Mouse (Mus musculus) left cerebral cortex, adult 18-20 months (tissue): Measurements from ENCODE around the gene Mdga1. TPM values are rescaled to one million over a fixed set of nuclear protein-coding genes. Genes with fewer than 3 reads are reported as not detected.

ENCODE experiments used
- DNase-seq, 2 experiments: peaks; one replicate each; pipeline ENCODE4 v3.0.0; 2021 to 2022; ENCODE audit warnings: low spot score in 2 of 2, mixed read lengths in 1 of 2
- total RNA-seq, 2 experiments: library from RNA; stranded (reverse); gene quantifications; 2 replicates each; pipeline ENCODE4 v1.2.3; 2021

The Mdga1 gene
- total RNA-seq, 2 experiments from 2014 or later = 25.1 to 25.6 TPM

DNA sequence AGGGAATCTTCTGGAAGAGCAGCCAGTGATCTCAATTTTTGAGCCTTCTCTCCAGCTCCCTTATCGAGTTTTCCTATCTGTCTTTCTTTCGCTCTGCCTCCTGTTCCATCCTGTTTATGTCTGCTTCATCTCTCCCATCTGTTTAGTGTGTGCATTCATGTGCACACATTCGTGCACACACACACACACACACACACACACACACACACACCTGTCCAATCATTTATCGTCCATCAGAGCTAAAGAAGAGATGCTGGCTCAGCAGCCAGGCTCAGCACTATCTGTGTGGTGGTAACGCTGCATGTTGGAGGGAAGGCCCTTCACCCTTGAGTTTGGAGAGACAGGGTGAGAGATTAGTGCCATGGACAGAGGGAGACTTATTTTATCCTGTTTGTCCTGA, 13.3 kb upstream of the Mdga1 start:
- DNase-seq = no peak

- no peak for DNase-seq
Observed at GRCm38 (mm10) chr17:29981568-29981967, 11.7 kb upstream of the Mdga1 start.

- DNase-seq = no peak
Observed at GRCm38 (mm10) chr17:29979841-29980240, 10.0 kb upstream of the Mdga1 start.

DNA sequence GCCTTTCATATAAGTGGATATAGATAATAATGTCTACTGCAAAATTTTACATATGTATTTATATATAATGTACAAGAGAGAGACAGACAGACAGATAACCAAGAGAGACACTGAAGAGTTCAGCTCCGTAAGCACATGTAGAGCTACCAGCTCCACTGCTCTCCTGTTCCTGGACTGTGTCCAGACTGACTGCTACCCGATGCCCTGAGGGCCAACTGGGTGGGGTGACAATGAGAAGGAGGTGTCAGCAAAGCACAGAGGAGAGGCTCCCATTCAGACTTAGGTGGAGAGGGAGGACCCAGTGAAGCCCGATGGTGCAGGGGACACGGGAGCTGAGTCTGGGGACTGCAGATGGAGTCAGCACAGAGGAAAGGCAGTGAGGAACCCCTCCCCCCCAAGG, 9.1 kb upstream of the Mdga1 start:
- no peak for DNase-seq

DNA sequence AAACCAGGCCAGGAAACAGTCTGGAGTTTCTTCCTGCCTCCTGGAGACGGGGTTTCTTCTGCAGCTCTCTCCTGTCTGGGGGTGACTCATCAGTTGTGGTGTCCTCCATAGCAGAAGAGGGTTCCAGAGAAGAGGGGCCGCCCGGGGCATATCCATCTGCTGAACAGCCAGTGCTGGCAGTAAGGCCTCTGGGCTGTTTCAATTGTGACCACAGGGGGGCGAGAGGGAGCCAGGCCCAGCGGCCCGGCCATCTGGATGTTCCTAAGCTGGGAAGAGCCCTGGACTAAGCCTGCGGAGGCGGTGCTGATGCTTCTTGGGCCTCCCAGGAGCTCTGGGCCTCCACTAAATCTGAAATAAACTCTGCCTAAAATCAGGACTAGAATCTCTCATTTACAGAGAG, 5.8 kb upstream of the Mdga1 start:
- DNase-seq = peak; percentile 93

DNA sequence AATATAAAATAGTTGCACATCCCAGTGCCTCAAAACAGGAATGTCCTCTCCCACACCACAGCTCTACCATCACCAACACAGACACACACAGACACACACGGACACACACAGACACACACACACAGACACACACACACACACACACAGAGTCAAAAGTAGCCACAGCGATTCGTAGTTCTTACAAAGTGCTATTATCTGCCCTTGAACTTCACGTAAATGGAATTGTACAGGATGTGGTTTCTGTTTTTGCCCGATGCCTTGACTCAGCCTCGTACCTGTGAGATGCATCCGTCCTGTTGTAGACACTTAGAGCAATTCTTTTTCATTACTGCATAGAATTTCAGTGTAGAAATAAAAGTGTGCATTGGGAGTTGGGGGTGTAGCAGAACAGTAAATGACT, 3.3 kb upstream of the Mdga1 start:
- DNase-seq = no peak

GRCm38 (mm10) chr17:29971761-29972432, 2.0 kb upstream of the Mdga1 start:
- DNase-seq = no peak

DNA sequence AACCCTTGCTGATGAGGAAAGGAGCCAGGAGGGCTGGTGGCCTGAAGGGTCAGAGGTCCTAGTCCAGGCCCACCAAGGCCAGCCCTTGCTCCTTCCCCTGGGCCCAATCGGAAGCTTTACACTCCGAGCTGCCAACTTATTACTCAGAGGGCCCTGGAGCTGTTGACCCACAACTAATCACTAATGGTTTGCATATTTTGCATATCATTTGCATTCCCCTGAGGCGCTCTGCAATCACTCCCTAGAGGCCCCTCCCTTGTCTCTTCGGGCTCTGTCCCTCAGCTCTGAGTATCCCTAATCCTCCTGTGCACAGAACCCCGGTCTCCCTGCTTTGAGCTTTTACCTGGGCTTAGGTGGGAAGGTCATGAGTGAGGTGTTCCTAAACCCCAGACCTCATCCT, 4.4 kb downstream of the Mdga1 start:
- no peak for DNase-seq

DNA sequence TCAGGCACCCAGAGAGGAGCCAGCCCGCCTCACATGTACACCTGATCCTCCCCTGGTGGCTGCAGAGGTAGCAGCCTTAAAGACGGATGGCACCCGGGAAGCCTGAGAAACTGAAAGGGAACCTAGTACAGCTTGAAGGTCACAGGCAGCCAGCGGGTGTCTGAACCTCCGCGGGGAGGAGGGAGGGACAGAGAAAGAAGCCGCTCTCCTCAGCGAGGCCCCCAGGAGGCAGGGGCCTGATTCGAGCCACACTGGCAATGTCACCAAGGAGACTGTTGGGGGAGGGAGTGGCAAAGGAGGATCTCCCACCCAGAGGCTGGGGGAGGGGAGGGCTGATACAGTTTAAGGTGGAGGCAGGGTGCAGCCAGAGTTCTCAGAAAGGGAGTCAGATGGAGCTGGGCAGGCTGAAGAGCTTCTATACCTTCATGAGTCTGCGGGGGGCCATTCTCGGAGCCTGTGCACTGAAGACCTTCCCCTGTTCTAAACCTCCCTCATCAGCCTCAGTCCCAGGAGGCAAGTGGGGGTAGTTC, 6.1 kb downstream of the Mdga1 start:
- DNase-seq = no peak

DNA sequence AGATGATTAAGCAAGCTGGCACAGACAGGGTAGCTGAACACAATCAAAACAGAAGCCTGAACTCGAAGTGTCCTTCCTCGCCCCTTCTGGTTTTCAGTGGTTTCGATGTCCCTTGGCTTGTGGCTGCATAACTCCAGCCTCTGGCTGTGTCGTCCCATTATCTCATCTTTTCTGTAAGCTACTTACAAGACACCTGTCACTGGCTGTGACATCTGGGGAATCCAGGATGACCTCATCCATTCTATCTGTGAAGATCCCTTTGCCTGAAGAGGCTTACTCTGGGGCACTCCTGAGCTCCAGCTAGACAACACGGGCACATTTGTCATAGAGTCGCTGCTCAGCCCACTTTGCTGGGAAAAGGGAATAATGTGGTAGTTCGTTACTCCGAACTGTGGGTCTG, 14.0 kb downstream of the Mdga1 start:
- no peak for DNase-seq

DNA sequence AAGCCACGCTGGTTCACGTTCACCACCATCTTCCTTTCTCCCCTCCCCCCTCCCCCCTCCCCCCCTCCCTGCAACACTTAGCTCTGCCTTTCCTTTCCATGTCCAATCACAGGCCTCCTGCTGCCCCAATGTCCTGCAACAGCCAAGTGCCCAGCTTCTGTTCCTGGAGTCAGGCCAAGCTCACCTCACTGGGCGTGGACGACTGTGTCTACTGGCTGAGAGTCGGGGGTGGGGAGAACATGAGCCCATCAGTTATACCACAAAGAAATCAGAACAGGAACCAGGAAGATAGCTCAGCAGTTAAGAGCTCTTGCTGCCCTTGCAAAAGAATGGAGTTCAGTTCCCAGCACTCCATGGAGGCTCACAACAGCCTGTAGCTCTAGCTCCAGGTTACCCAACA, 15.6 kb downstream of the Mdga1 start:
- DNase-seq = no peak

GRCm38 (mm10) chr17:29951100-29951499, 18.8 kb downstream of the Mdga1 start:
- no peak for DNase-seq

DNA sequence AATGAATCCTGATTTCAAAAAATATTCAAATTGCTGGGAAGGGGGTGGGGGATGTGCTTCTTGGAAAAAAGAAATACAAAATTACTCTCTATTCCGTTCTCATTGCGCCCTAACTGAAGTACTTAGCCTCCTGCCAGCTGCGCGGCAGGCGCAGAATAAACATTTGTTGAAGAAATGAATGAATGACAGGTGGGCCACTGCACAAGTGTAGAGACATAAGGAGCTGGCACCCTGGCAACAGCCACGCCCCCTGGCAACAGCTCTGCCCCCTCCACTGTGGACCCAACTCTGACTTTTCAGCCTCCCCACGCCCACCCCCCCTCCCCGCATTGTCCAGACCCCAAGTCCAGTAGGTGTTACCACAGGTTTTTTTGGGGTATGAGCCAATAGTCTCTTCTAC, 19.3 kb downstream of the Mdga1 start:
- DNase-seq = no peak

GRCm38 (mm10) chr17:29947271-29947714, 22.6 kb downstream of the Mdga1 start:
- no peak for DNase-seq

GRCm38 (mm10) chr17:29944376-29944775, 25.5 kb downstream of the Mdga1 start:
- DNase-seq = no peak

GRCm38 (mm10) chr17:29939011-29939410, 30.9 kb downstream of the Mdga1 start:
- no peak for DNase-seq

- DNase-seq = no peak
Observed at GRCm38 (mm10) chr17:29937350-29937781, 32.5 kb downstream of the Mdga1 start.

GRCm38 (mm10) chr17:29934133-29934851, 35.6 kb downstream of the Mdga1 start:
- DNase-seq = no peak

DNA sequence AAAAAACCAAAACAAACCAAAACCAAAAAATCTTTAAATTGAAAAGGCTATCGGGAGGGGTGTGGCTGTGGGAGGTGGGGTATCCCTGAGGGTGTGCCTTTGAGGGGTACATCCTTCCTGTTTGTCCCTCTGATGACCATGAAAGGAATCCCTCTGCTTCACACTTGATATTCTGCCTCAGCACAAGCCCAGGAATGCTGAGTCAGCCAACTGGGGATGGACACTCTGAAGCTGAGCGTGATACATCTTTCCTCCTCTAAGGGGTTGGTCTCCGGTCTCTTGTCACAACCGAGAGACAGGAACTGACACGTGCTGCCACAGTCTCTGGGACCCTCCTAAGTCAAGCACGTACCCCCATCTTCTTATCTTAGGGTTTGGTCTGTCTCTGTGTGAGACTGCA, 37.1 kb downstream of the Mdga1 start:
- no peak for DNase-seq

DNA sequence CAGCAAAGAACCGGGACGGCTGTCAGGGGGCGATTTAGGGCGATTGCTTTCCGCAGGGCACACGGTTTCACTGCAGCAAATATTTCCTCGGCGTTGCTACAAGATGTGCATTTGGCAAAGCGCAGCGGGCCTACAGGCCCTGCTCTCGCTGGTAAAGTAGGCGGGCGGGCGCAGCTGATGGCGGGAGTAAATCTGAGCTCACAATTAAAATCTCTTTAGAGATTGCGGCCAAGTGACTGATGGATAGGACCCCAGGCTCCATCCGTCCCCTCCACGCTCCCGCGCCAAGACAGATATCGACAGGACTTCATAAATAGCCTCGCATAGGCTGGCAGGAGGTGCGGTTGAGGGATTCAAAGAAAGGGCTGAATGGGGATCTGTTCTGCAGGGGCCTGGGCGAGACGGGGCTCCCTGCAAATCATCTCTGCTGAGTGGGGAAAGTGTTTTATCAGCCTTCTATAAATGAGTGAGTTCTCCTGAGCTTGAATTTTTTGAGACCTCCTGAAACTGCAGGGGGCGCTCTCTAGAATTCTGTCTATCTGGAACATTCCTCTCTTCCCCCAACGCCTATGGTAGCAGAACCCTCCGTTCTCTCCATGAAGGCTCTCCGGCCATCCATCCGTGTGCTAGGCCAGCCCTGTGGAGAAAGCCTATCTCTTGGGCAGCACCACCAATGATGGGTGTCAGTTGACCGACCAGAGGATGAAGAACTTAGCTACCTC, 38.5 kb downstream of the Mdga1 start:
- no peak for DNase-seq

- no peak for DNase-seq
Observed at GRCm38 (mm10) chr17:29928751-29929237, 41.1 kb downstream of the Mdga1 start.
